27 mouse cellular contexts compared by ENCODE assay signal in the genomic region with DNA sequence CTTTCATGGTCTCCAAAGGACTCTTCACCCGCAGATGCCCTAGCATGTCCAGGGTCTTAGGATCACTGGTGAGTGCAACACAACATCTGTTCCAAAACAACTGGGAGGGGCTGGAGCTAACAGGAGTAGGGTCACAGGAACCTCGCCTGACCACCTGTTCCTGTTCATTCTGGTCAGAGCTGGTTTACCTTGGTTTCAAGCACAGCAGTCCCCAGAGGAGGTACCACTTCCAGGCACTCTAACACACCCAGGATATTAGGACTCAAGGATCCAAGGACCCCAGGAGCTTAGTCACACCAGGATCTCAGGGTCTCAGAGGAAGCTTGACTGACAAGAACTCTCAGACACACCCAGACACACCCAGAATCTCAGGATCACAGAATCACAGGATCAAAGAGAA.
A peak's percentile ranks its signal among the peaks of the same experiment; 100 is the strongest.
DNase-seq lines count a peak whose midpoint lies in the region; ATAC-seq lines count a peak whose summit lies in the region.
"Had no signal": no experiment of that assay in that cellular context is flagged by ENCODE, and none has a peak within 500 bp of the region (broad histone marks: within the 10 kb centered on the region; RNA-seq: fewer than 3 reads in every experiment).

No protein-coding gene starts in this region.

- H3K27ac ChIP-seq in heart, embryonic 14.5 days (replicated peaks in 1 of 2; ENCODE audit: control insufficient read depth in 1 of 2, insufficient read depth in 1 of 2, low read depth in 2 of 2, low read length in 2 of 2): no peak overlapping the region
- no peak overlapping the region for H3K27ac ChIP-seq in hindbrain, embryonic 12.5 days
- H3K27ac ChIP-seq: embryonic facial prominence, embryonic 13.5 days; embryonic facial prominence, embryonic 15.5 days; forebrain, embryonic 10.5 days; forebrain, embryonic 12.5 days had no signal

- H3K9me3 ChIP-seq in heart, embryonic 14.5 days (ENCODE audit: control insufficient read depth, low read length): no peaks in the 10 kb centered on the region
- H3K9me3 ChIP-seq in hindbrain, embryonic 12.5 days (replicated peaks): no peaks in the 10 kb centered on the region
- H3K9me3 ChIP-seq: embryonic facial prominence, embryonic 13.5 days; embryonic facial prominence, embryonic 15.5 days; forebrain, embryonic 10.5 days; forebrain, embryonic 12.5 days; G1E had no signal

- H3K4me1 ChIP-seq in heart, embryonic 14.5 days (ENCODE audit: control insufficient read depth in 2 of 2, insufficient read depth in 2 of 2, low read length in 2 of 2): no peaks in the 10 kb centered on the region
- no peaks in the 10 kb centered on the region for H3K4me1 ChIP-seq in hindbrain, embryonic 12.5 days
- H3K4me1 ChIP-seq: embryonic facial prominence, embryonic 13.5 days; embryonic facial prominence, embryonic 15.5 days; forebrain, embryonic 10.5 days; forebrain, embryonic 12.5 days had no signal

- no peak for DNase-seq in heart, adult 9 months (ENCODE audit: low spot score in 2 of 2)
- DNase-seq in R1 (ENCODE audit: low read depth, low spot score) (peak; percentile 22), ZHBTc4 (ENCODE audit: low read depth, low spot score) (peak; percentile 62)
- DNase-seq in frontal cortex, postnatal 14 days (ENCODE audit: low spot score in 2 of 2): no peak
- DNase-seq: adrenal gland, adult 8-10 months; adrenal gland, postnatal 25 days; B cell, adult 2 months; cerebellum, adult 11 months; cerebellum, adult 18-20 months; cerebellum, adult 8-10 months; cerebellum, adult 9-11 months; cerebellum, postnatal 14 days; cerebellum, postnatal 36 days; embryo, embryonic 11 days had no signal

- peak; percentile 39; the same call in 1 of the 2 replicates for ATAC-seq in heart, embryonic 14.5 days (ENCODE audit: insufficient number of reproducible peaks, insufficient read depth, low FRiP score, low read depth)
- ATAC-seq in hindbrain, embryonic 12.5 days (ENCODE audit: low FRiP score): no peak
- ATAC-seq: CD4-positive, CD25-positive, alpha-beta regulatory T cell, adult 4 months; forebrain, embryonic 14.5 days; forebrain, embryonic 16.5 days; Patski had no signal

- no peaks in the 10 kb centered on the region for H3K36me3 ChIP-seq in heart, embryonic 14.5 days (ENCODE audit: control insufficient read depth, insufficient read depth, low read length)
- H3K36me3 ChIP-seq in hindbrain, embryonic 12.5 days: no peaks in the 10 kb centered on the region
- H3K36me3 ChIP-seq: embryonic facial prominence, embryonic 13.5 days; embryonic facial prominence, embryonic 15.5 days; forebrain, embryonic 10.5 days; forebrain, embryonic 12.5 days; G1E had no signal

- WGBS in heart, embryonic 14.5 days: 64% methylated on average over 2 of the region's 2 CpGs
- 83% methylated on average over 2 of the region's 2 CpGs for WGBS in hindbrain, embryonic 12.5 days

- no peak overlapping the region for H3K9ac ChIP-seq in heart, embryonic 14.5 days (ENCODE audit: low read length)
- H3K9ac ChIP-seq in hindbrain, embryonic 12.5 days: no peak overlapping the region
- H3K9ac ChIP-seq: embryonic facial prominence, embryonic 13.5 days; embryonic facial prominence, embryonic 15.5 days; forebrain, embryonic 12.5 days had no signal

- H3K27me3 ChIP-seq in heart, embryonic 14.5 days (ENCODE audit: control insufficient read depth, insufficient read depth, low read length): no peaks in the 10 kb centered on the region
- no peaks in the 10 kb centered on the region for H3K27me3 ChIP-seq in hindbrain, embryonic 12.5 days
- H3K27me3 ChIP-seq: CH12.LX; embryonic facial prominence, embryonic 13.5 days; embryonic facial prominence, embryonic 15.5 days; forebrain, embryonic 12.5 days; Patski had no signal

- no peak overlapping the region for H3K4me3 ChIP-seq in heart, embryonic 14.5 days (ENCODE audit: control insufficient read depth in 1 of 2, insufficient read depth in 1 of 2, low read depth in 1 of 2, low read length in 2 of 2)
- H3K4me3 ChIP-seq in hindbrain, embryonic 12.5 days: no peak overlapping the region
- H3K4me3 ChIP-seq: embryonic facial prominence, embryonic 13.5 days; embryonic facial prominence, embryonic 15.5 days; erythroblast, embryonic 14.5 days; forebrain, embryonic 10.5 days; forebrain, embryonic 12.5 days had no signal

- no peak overlapping the region for H3K4me2 ChIP-seq in heart, embryonic 14.5 days (ENCODE audit: low read length)
- H3K4me2 ChIP-seq in hindbrain, embryonic 12.5 days (replicated peaks): no peak overlapping the region
- H3K4me2 ChIP-seq: embryonic facial prominence, embryonic 13.5 days; embryonic facial prominence, embryonic 15.5 days; forebrain, embryonic 12.5 days had no signal

Comparison
In these comparisons a context has a peak if more than half of its experiments do, and no peak if none do; other contexts are left out.
1. DNase-seq: peak in R1 (single experiment) and ZHBTc4 (single experiment); none in heart, adult 9 months (0 of 2) and frontal cortex, postnatal 14 days (0 of 2).